Mouse (Mus musculus): Measurements from ENCODE around the gene Akap7. TPM values are rescaled to one million over a fixed set of nuclear protein-coding genes. Genes with fewer than 3 reads are reported as not detected.
"Not testable (repeated sequence)": the region's sequence is repeated elsewhere in the genome, so short reads cannot be mapped to it uniquely, and the experiment has no call there.

Gene Akap7
- total RNA-seq, 2 experiments from 2014 or later: 47.5 to 60.7 TPM

DNA sequence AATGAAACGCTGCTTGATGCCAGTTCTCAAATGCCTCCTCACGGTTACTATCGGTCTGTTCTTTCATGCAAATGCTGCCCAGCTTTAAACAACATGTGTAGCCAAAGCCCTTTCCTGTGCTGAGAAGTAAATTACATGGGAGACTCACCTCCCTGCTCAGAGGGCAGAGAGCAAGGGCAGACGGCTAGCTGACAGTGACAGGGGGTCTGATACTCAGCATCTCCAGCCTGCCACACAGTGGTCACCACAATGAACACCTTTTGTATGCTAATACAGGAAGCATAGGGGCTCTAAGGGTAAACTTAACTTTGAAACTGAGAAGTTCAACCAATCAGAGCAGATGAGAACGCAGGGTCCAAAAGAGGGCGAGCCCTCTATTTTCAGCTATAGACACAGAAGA lies 99.8 kb downstream of the Akap7 start:
- no peak for DNase-seq
- intact Hi-C loops (cut with DNase I): no loop called here

DNA sequence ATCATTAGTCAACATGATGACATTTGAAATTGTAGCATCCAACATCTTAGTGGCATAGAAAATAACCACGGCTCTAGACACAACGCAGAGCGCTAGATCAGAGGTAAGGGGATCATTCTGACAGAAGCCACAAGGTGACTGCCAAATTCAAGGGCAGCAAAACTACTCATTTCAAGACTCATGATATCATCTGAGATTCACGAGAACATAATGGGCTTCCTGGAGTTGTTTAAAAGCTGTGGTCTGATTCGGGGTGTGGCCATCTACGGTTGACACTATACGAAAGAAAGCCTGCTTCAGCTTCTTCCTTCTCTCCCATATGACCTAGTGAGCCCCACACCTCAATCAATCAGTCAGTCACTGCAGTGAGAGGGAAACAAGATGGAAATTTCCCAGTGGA lies 107.0 kb downstream of the Akap7 start:
- intact Hi-C loops (cut with DNase I): no loop called here
- no peak for DNase-seq

DNA sequence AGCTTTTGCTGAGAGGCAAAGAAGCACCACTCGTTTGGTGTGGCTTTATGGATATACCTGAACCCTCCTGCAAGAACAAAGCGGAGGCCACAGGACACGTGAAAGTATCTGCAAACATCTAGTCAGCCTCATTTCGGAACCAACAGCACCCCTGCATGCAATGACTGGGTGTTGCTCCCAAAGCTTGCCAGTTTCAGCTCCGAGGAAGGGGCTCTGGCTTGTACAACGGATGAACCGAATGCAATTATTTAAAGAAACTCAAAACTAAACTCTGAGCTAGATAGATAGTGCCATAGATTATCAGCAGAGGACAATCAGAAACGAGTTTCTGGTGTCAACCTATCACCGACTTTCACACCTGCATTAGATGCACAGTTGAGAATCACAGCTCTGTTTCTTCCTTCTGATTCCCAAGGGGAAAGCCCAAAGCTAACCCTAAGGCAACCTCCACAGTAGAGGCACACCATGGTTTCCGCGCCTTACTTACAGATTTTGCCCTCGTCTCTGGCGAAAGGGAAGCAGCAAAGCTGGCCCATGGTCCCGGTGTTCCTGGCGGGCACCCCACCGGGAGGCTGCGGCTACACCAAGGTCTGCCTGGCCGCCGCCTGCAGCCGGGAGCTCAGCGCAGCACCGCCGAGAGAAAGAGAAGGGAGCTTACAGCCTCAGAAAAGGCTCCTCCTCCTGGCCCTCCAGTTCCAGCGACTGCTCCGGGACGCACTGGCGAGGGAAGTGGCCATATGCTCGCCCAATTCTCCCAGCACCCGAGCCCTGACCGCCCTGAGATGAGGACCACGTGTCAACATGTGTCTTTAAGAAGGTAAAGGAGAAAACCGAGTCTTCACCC lies 107.9 kb downstream of the Akap7 start:
- intact Hi-C loops (cut with DNase I): no loop called here
- peak; percentile 58 to 61 for DNase-seq

DNA sequence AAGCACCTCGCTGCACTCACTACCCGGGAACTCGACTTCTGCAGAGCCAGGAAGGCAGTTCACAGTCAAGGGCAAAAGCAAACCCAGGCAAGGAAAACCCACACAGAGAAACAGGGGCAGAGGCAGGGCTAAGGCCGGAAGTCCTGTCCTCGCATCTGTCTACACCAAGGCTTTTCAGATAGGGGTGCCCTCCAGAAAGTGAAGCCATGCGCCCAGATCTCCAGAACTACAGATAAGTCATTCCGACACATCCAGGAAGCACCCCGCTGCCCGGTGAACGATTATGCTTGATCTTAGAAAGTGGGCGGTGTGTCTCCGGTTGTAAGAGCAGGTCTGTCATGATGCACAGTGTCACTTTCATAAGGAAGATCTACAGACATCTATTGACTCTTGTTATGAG lies 109.1 kb downstream of the Akap7 start:
- intact Hi-C loops (cut with DNase I): no loop called here
- no peak for DNase-seq

DNA sequence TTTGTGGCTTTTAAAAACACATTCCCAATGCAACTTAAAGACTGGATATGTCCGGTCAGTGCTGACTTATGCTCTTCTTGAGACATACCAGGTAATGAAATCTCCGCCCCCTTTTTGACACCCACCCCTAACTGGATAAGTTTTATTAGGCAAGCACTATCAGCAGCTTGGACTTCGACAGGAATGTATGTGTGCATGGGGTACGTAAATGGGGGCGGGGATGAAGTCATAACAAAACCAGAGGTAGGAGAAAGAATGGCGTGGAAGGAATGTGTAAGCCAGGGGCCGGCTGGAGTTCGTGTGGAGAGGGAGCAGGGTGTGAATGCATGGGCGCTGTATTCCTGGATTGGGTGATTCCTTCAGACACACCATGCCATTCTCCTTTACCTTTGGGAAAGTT lies 109.6 kb downstream of the Akap7 start:
- DNase-seq: no peak
- intact Hi-C loops (cut with DNase I): no loop called here

DNA sequence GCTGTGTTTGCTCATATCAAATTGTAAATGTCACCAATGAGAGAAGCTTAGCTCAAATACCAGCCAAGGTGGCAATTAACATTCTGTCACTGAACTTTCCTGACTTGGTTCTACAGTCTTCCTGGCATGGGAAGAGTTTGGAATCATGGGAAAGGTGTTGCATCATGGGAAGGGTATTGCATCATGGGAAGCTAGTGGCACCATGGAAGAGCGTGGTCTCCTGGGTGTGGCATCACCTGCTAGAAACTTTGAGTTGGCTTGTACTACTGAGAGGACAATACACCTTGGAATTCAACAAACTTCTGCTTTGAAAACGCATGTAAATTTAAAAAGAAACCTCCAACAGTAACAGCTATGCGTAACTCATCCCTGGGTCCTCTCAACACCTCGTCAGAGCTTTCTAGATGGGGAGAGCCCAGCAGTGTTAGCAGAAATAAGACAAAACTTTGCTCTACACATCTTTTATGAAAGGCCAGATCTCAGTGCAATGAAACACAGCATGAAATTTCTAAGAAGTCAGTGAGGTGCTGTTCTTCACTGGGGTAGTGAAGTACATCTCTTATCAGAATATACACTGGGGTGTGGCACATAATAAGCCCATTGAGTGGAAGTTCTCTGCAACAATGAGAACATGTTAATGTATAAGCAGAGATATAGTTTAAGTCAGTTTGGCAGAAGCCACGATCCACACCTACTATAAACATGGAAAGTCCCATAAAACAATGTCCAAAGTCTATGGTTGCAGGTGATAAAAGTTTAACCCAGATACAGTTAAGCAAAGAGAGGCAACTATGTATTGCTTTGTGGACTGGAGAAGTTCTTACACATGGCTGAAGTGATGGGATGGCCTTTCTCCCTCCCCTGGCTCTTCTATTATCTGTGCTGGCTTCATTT lies 115.2 kb downstream of the Akap7 start:
- DNase-seq: no peak
- intact Hi-C loops (cut with DNase I): no loop called here

DNA sequence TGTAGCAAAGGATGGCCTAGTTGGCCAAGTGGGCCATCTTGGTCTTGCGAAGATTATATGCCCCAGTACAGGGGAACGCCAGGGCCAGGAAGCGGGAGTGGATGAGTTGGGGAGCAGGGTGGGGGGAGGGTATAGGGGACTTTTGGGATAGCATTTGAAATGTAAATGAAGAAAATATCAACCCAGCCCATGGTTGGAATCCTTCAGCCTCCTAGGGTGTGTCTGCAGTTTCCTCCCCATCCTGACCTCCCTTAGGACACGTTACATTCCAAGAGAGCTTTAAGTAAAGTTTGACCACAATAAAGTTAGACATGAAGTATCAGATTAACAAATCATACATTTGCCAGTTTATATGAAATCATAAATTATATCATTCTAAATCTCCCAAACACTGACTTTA lies 116.5 kb downstream of the Akap7 start:
- intact Hi-C loops (cut with DNase I): no loop called here
- DNase-seq: no peak

DNA sequence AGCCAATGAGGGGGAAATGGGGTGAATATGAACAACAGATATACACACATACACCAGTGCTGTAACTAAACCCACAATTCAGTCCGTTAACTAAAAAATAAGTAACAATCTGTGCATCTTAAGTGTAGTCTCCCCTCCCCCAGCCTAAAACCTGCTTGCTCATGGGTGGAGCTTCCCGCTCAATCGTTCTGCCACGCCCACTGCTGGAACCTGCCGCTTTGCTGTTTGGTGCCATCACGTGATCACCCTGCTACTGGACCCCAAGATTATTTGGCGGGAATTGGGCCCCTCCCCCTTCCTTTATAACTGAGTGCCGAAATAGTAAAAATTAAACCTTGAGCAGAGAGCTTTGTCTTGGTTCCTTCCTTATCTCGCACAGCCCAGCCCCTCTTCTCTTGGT lies 121.4 kb downstream of the Akap7 start:
- intact Hi-C loops (cut with DNase I); DNase-seq: not testable (repeated sequence)

DNA sequence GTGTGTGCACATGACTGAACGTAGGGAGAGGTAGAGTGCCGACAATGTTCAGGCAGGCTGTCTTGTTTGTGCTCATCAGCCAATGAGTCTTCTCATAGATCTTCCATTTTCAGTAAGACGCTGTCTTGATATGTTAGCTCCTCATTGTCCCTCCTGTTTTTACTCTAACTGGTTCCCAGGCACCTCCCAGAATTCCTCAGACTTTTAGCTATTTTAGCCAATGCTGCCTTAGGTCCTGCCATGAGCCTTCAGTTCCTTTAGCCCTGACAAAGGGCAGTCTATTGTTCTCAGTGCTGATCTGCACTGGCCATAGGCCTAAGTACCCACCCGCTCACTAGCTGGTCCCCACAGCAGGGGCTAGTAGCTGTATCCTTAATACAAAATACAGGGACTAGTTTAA lies 122.0 kb downstream of the Akap7 start:
- DNase-seq: no peak
- intact Hi-C loops (cut with DNase I): no loop called here

DNA sequence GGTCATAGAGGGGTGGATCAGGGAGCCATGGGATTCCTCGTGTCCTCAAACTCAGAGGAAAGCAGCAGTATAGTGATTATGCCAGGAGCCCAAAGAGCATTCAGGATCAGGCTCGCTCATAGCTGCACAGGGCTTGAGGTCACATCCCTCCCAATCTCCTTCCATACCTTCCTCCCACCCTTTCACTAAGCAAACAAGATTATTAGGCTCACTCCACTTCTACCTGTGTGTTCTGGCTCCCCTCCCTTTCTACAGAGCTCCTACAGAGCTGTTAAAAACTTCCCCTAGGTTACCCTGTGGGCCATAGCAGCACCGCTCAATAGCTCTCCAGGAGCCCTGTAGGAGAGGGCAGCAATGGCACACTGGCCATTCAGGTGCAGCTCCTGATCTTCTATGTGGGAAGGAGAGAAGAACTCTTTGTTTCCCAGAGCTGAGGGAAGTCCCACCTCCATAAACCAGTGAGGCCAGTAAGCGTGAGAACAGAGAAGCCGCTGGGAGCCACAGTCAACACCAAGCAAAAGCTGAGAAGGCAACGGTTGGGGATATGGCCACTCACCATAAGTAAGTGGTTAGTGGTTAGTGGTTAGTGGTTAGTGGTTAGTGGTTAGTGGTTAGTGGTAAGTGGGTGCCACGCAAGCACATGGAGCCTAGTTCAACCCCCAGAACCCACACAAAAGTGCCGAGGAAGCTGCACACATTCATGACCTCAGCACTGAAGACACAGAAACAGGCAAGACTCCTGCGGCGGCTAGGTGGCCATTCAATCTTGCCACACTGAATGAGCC lies 122.7 kb downstream of the Akap7 start:
- DNase-seq: no peak
- intact Hi-C loops (cut with DNase I): no loop called here

DNA sequence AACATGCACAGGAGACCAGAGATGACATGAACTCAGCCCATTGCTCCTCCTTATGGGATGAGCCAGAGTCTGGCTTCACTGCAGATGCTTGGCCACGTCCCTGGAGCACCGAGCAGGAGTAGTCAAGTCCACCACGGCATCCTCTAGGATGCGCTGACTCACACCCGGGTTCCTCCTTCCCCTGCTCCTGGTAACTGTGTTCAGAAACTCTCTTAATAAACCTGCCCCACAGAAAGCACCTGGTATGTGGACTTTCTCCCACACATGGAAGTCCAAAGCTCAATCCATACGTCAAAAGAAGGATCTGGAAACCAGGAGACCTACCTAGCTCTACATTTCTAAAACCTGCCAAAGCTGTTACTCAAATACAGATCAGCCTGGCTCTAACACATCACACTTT lies 124.4 kb downstream of the Akap7 start:
- no peak for DNase-seq
- intact Hi-C loops (cut with DNase I): no loop called here

DNA sequence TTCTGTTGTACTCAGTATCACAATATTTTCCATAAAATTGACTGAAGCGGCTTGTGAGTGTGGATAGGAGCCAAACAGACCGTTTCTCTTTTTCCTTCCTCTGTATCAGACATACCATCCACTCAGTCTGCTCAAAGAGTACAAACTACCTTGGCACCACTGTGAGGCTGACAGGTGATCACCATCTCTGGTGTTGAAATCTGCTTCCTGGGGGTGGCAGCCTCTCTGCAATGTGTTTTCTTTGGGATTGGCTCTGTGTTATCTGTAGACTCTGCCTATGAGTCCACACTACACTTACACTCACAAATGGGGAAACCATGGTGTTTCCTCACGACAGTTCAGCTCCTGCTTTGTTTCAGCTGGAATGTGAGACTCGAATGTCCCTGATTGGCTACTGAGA lies 128.6 kb downstream of the Akap7 start:
- intact Hi-C loops (cut with DNase I): no loop called here
- DNase-seq: no peak

DNA sequence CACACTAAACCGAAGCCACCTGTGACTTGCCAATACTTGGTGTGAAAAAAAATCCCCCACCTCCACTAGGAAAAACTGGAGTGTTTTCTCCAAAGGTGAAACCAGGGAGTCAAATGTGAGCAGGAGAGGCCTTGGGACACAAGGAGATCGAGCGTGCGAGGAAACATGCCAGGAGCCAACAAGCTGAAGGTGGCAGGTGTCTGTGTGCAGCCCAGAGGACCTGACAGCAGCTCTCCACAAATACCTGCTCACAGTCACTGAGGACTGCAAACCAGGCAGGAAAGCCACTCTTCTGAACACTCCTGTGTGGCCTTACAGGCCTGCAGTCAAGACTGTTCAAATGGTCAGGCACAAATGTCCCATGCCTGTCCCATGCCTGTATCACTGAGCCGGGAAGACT lies 130.4 kb downstream of the Akap7 start:
- intact Hi-C loops (cut with DNase I): no loop called here
- no peak for DNase-seq

DNA sequence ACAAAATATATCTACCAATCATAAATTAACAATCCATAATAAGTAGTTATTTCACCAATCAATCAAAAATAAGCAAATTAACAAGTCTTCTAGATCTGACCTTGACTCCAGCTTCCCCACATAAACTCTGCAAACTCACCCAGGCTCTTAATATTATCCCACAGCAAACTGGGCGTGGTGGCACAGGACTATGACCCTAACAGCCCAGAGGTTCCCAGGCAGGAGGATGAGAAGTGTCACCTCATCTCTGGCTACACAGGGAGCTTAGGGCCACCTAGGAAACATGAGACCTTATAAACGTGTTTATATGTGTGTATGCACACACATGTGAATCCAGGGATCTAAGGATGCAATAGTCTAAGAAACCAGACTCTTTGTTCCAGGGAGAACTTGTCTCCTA lies 132.8 kb downstream of the Akap7 start:
- DNase-seq: no peak
- intact Hi-C loops (cut with DNase I): no loop called here

DNA sequence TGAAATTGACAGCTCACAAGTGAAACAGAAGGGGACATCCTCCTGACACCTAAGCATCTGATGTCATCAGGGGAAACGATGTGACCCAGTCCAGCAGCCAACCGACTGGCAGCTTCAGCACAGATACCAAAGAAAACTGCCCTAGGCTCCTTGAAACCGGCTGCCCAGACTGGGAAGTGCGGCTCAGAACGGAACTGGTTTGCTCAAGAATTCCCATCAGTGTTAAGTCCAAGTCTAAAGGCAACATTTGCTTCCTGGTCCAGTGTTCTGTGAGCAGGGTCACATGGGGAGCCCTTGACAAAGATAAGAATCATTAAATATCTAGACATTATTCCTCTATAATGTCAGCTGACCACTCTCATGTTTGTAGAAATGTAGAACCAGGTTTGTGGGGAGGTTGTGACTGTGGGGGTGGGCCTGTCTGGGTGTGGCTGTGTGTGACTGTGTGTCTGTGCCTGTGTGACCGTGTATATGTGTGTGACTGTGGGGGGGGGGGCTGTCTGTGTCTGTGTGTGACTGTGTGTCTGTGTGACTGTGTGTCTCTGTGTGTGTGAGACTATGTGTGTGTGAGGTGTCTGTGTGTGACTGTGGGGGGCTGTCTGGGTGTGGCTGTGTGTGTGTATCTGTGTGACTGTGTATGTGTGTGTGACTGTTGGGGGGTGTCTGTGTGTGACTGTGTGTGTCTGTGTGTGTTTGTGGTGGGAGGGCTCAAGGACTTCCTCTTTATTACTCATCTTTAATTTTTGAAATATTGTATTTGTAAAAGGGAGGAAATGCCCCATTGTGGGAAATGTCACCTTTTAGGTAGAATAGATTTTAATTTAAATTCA lies 140.1 kb downstream of the Akap7 start:
- intact Hi-C loops (cut with DNase I): no loop called here
- DNase-seq: no peak

DNA sequence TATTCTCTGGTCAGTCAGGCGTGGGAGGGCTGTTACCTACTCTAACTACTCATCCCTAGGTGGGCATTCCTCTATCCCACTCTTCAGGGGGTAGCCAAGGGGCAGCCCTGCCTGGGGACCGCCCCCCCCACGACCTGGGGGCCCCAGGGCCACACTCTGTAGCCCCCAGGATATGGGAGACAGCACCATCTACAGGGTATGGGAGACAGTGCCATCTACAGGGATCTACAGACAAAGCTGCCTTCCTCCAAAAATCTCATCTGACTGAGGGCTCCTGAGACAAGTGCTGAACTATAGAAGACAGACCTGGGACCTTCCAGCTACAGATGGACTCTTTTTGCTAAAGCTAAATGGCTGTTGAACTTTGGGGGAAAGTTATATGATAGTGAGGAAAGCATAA lies 144.2 kb downstream of the Akap7 start:
- DNase-seq; intact Hi-C loops (cut with DNase I): not testable (repeated sequence)

DNA sequence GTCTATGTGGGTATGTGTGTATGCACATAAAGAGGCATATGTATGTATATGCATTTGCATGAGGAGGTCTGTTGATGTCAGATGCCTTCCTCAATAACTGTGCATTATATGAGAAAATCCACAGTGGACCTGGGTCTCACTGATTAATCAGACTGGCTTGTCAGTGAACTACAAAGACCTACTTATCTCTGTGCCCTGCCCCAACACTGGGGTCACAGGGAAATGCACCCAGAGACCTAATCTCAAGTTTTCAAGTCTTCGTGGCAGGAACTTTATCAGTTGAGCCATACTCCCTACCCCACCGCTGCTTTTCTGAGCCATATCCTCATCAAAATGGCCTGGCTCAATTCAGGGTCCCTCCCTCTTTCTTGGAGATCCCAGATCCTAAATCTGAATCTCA lies 146.0 kb downstream of the Akap7 start:
- DNase-seq: no peak
- intact Hi-C loops (cut with DNase I): no loop called here

DNA sequence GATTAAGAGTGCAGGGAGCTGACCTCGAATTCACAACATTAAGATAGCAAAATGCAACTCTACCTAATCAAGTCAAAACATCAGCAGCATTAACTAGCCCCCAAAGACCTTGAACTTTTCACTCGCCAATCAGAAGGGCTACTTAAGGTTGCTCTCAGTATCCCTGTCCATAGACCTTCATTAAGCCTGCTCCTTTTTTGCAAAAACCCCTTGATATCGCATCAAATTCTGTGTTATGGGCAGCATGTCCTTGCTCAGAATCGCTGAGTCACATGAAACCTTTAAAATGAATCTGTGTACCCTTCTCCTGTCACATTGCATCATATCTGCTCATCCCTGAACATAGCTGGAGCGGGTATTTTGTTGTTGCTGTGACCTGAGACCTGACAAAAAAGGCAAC lies 149.0 kb downstream of the Akap7 start:
- DNase-seq: no peak
- intact Hi-C loops (cut with DNase I): no loop called here

DNA sequence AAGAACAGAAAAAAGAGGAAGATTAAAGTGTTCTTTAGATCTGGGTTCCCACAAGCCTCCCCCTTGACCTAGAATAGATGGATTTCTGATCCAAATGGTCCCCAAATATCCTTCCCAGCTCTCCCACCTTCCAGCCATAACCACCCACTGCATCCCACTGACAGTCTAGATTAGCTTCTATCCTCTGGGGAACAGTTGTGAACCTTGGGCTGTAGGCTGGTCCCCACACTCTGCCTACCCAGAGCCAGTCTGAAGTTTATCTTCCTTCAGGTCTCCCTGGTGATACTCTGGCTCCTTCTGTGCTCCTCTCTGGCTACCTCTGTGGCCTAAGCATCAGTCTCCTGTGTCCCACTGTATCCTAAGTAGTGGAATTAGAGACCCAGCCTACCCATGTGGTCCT lies 150.3 kb downstream of the Akap7 start:
- intact Hi-C loops (cut with DNase I): no loop called here
- no peak for DNase-seq

DNA sequence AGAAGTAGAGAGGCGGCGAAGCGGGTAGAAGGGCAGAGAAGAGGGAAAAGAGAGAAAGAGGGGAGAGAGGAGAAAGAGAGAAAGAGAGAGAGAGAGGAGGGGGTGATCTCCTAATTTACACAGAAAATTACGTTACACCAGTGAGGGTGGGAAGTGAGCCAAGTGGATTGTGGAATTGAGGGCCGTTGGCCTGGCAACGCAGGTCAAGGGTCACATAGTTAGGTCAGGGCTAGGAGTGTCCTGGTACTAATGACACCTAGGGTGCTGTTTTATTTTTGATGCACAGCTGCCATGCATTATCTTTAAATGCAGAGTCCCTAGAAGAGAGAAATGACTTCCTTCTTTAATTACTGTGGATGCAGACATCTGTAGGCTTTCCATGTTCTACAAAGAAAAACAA lies 153.4 kb downstream of the Akap7 start:
- DNase-seq: no peak
- intact Hi-C loops (cut with DNase I): no loop called here

All from heart, postnatal 14 days (tissue).